Mouse (Mus musculus) CH12.LX (cell line): Measurements from ENCODE around the gene Foxn1.

Source experiments
- BHLHE40 ChIP-seq: IDR thresholded peaks from 2 replicates; pipeline ENCODE4 v1.6.1; 2011; ENCODE audit warnings: mild to moderate bottlenecking, low read depth, low read length, improper control_type of control experiment
- CHD2 ChIP-seq: IDR thresholded peaks from 2 replicates; pipeline ENCODE4 v1.6.1; 2011; ENCODE audit warnings: low read length, improper control_type of control experiment
- CTCF ChIP-seq, 2 experiments: IDR thresholded peaks in 1 of 2; conservative IDR thresholded peaks in 1 of 2; 2 replicates each; pipeline ENCODE4 v1.5.1; 2011 to 2012; ENCODE audit warnings: low read depth in 2 of 2, low read length in 2 of 2, improper control_type of control experiment in 1 of 2, inconsistent platforms in 1 of 2, mild to moderate bottlenecking in 1 of 2, moderate library complexity in 1 of 2
- EP300 ChIP-seq: IDR thresholded peaks from 2 replicates; pipeline ENCODE4 v1.6.1; 2011; ENCODE audit warnings: low read length, improper control_type of control experiment
- HCFC1 ChIP-seq: IDR thresholded peaks from 2 replicates; pipeline ENCODE4 v1.6.1; 2012; ENCODE audit warnings: low read depth, mild to moderate bottlenecking, inconsistent platforms, low read length, improper control_type of control experiment
- MAFK ChIP-seq: IDR thresholded peaks from 2 replicates; pipeline ENCODE4 v1.6.1; 2011; ENCODE audit warnings: low read length, improper control_type of control experiment; ENCODE audit not compliant: insufficient replicate concordance
- MAZ ChIP-seq: IDR thresholded peaks from 2 replicates; pipeline ENCODE4 v1.6.1; 2012; ENCODE audit warnings: low read depth, mild to moderate bottlenecking, inconsistent platforms, low read length, improper control_type of control experiment, moderate library complexity
- POLR2A ChIP-seq: IDR thresholded peaks from 2 replicates; pipeline ENCODE4 v1.6.1; 2011; ENCODE audit warnings: low read depth, mild to moderate bottlenecking, improper control_type of control experiment, low read length
- SIN3A ChIP-seq: IDR thresholded peaks from 2 replicates; pipeline ENCODE4 v1.6.1; 2012; ENCODE audit warnings: low read length, improper control_type of control experiment, inconsistent platforms
- TBP ChIP-seq: conservative IDR thresholded peaks from 2 replicates; pipeline ENCODE4 v1.6.1; 2011; ENCODE audit warnings: low read depth, low read length, improper control_type of control experiment
- UBTF ChIP-seq: IDR thresholded peaks from 2 replicates; pipeline ENCODE4 v1.6.1; 2012; ENCODE audit warnings: low read depth, mild to moderate bottlenecking, inconsistent platforms, low read length, improper control_type of control experiment, moderate library complexity
- ZKSCAN1 ChIP-seq: IDR thresholded peaks from 2 replicates; pipeline ENCODE4 v1.6.1; 2012; ENCODE audit warnings: low read depth, inconsistent platforms, low read length, improper control_type of control experiment, borderline replicate concordance

GRCm38 (mm10) chr11:78333992-78334391 is 52.4 kb downstream of the Foxn1 start:
- TF ChIP-seq ZKSCAN1 (no peak), TBP (no peak), POLR2A (no peak), EP300 (no peak), HCFC1 (no peak), MAZ (no peak), MAFK (no peak), UBTF (no peak), BHLHE40 (no peak), CHD2 (no peak), SIN3A (no peak), CTCF (conservative IDR thresholded peaks at IDR 0.05 in 1 of 2, IDR thresholded peaks at IDR 0.05 in 1 of 2; ENCODE audit: low read depth in 2 of 2, low read length in 2 of 2) (no peak)
